Mouse (Mus musculus) urinary bladder, postnatal 36 days (tissue): ENCODE results near the gene Tm9sf4.

Experiments used
- DNase-seq, 2 experiments: peaks; one replicate each; pipeline ENCODE4 v3.0.0; 2022; ENCODE audit warnings: low spot score in 2 of 2, mixed read lengths in 1 of 2

Tm9sf4 gene

GRCm38 (mm10) chr2:153160844-153161683, at the start of gene Tm9sf4:
TSS of gene Tm9sf4 (plus strand) at chr2:153161303.
- peak; percentile 87 to 92 for DNase-seq

GRCm38 (mm10) chr2:153115679-153116081, 45.4 kb upstream of the Tm9sf4 start:
- DNase-seq: no peak

- DNase-seq: no peak
These were observed 44.0 kb upstream of the Tm9sf4 start for GRCm38 (mm10) chr2:153117051-153117486.

GRCm38 (mm10) chr2:153119488-153119887, 41.6 kb upstream of the Tm9sf4 start:
- no peak for DNase-seq

- no peak for DNase-seq
These were observed 41.0 kb upstream of the Tm9sf4 start for GRCm38 (mm10) chr2:153120126-153120525.

GRCm38 (mm10) chr2:153121821-153122615, 39.1 kb upstream of the Tm9sf4 start:
- no peak for DNase-seq

GRCm38 (mm10) chr2:153122701-153123100, 38.4 kb upstream of the Tm9sf4 start:
- DNase-seq: no peak

- DNase-seq: no peak
These were observed 35.2 kb upstream of the Tm9sf4 start for GRCm38 (mm10) chr2:153125875-153126274.

GRCm38 (mm10) chr2:153131019-153131418, 30.1 kb upstream of the Tm9sf4 start:
- no peak for DNase-seq

GRCm38 (mm10) chr2:153134237-153134636, 26.9 kb upstream of the Tm9sf4 start:
- DNase-seq: no peak

GRCm38 (mm10) chr2:153136211-153136610, 24.9 kb upstream of the Tm9sf4 start:
- no peak for DNase-seq

GRCm38 (mm10) chr2:153139158-153139557, 21.9 kb upstream of the Tm9sf4 start:
- DNase-seq: no peak

- peak in 1 of 2 experiments; percentile 15 for DNase-seq
These were observed 21.0 kb upstream of the Tm9sf4 start for GRCm38 (mm10) chr2:153139996-153140613.

- DNase-seq: peak; percentile 26 to 35
These were observed 18.4 kb upstream of the Tm9sf4 start for GRCm38 (mm10) chr2:153142620-153143199.

GRCm38 (mm10) chr2:153145346-153145745, 15.8 kb upstream of the Tm9sf4 start:
- no peak for DNase-seq

- no peak for DNase-seq
These were observed 13.9 kb upstream of the Tm9sf4 start for GRCm38 (mm10) chr2:153147236-153147635.

GRCm38 (mm10) chr2:153147715-153148114, 13.4 kb upstream of the Tm9sf4 start:
- peak; percentile 69 to 73 for DNase-seq

- no peak for DNase-seq
These were observed 11.4 kb upstream of the Tm9sf4 start for GRCm38 (mm10) chr2:153149742-153150141.

- no peak for DNase-seq
These were observed 10.1 kb upstream of the Tm9sf4 start for GRCm38 (mm10) chr2:153151026-153151425.

GRCm38 (mm10) chr2:153151926-153152665, 9.0 kb upstream of the Tm9sf4 start:
- no peak for DNase-seq

GRCm38 (mm10) chr2:153153033-153153450, 8.1 kb upstream of the Tm9sf4 start:
- DNase-seq: no peak
